Mouse (Mus musculus) limb, embryonic 14.5 days (tissue): ENCODE results near the gene Vmn2r112. TPM values are rescaled to one million over a fixed set of nuclear protein-coding genes. Genes with fewer than 3 reads are reported as not detected.
"Not testable (repeated sequence)": the region's sequence is repeated elsewhere in the genome, so short reads cannot be mapped to it uniquely, and the experiment has no call there.

Experiments used
- ATAC-seq: fragments of 200-750 bp; cut with Nextera tagmentation; 2 replicates; pipeline ENCODE4 v1.8.0; 2017; ENCODE audit warnings: low read depth, moderate number of reproducible peaks, moderate TSS enrichment; ENCODE audit not compliant: low FRiP score
- DNase-seq: peaks from one replicate; pipeline ENCODE4 v3.0.0-alpha.2; 2015; ENCODE audit warnings: low spot score
- H3K27ac ChIP-seq: fragments of 300-500 bp; sonication (generic); replicated peaks from 2 replicates; pipeline ENCODE4 v1.5.1; 2014; ENCODE audit warnings: low read depth, mild to moderate bottlenecking, low read length, moderate library complexity, mixed read lengths
- H3K27me3 ChIP-seq: fragments of 300-500 bp; sonication (generic); 2 replicates; pipeline ENCODE4 v1.6.1; 2014; ENCODE audit warnings: low read length, mixed read lengths; ENCODE audit not compliant: control insufficient read depth, insufficient read depth
- H3K36me3 ChIP-seq: fragments of 300-500 bp; sonication (generic); 2 replicates; pipeline ENCODE4 v1.6.1; 2014; ENCODE audit warnings: mild to moderate bottlenecking, low read length, moderate library complexity, mixed read lengths; ENCODE audit not compliant: control insufficient read depth, insufficient read depth
- H3K4me1 ChIP-seq: fragments of 300-500 bp; sonication (generic); 2 replicates; pipeline ENCODE4 v1.6.1; 2014; ENCODE audit warnings: antibody characterized with exemption, low read length, mixed read lengths; ENCODE audit not compliant: control insufficient read depth, insufficient read depth
- H3K4me2 ChIP-seq: fragments of 300-500 bp; sonication (generic); replicated peaks from 2 replicates; pipeline ENCODE4 v1.6.1; 2014; ENCODE audit warnings: low read depth, mild to moderate bottlenecking, low read length, moderate library complexity; ENCODE audit not compliant: severe bottlenecking
- H3K4me3 ChIP-seq: fragments of 300-500 bp; sonication (generic); replicated peaks from 2 replicates; pipeline ENCODE4 v1.5.1; 2014; ENCODE audit warnings: low read length
- H3K9ac ChIP-seq: fragments of 300-500 bp; sonication (generic); 2 replicates; pipeline ENCODE4 v1.6.1; 2014; ENCODE audit warnings: mild to moderate bottlenecking, low read depth, low read length, moderate library complexity; ENCODE audit not compliant: severe bottlenecking
- H3K9me3 ChIP-seq: fragments of 300-500 bp; sonication (generic); 2 replicates; pipeline ENCODE4 v1.6.1; 2016; ENCODE audit warnings: low read length; ENCODE audit not compliant: control insufficient read depth
- POLR2A ChIP-seq: fragments of 200-500 bp; IDR thresholded peaks from 2 replicates; pipeline ENCODE4 v1.8.0; 2012; ENCODE audit warnings: inconsistent platforms, mild to moderate bottlenecking, moderate library complexity, borderline replicate concordance; ENCODE audit not compliant: insufficient read depth, insufficient read length; ENCODE audit errors: extremely low read depth
- WGBS: fragments of 180-500 bp; shearing (Covaris S2); extraction: QIAGEN DNeasy Blood & Tissue Kit; methylation state at CpG from one replicate; pipeline ENCODE4 v1.1.7; 2014; 5-methylcytosine and 5-hydroxymethylcytosine counted together
- polyA plus RNA-seq, 2 experiments: library from polyadenylated mRNA; depleted of rRNA in 1 of 2; stranded (reverse) in 1 of 2; unstranded in 1 of 2; fragments of >200 nt; fragmentation: Nextera tagmentation in 1 of 2; extraction: Ambion mirVana in 1 of 2; gene quantifications; 2 replicates each; pipeline versions ENCODE4 v1.2.1 to v1.2.3; 2012 to 2014

Vmn2r112 gene
- polyA plus RNA-seq (2012; rRNA removed) (not detected in 2 replicates), polyA plus RNA-seq (2014; fragmentation: Nextera tagmentation; extraction: Ambion mirVana) (not detected in 2 replicates)

DNA sequence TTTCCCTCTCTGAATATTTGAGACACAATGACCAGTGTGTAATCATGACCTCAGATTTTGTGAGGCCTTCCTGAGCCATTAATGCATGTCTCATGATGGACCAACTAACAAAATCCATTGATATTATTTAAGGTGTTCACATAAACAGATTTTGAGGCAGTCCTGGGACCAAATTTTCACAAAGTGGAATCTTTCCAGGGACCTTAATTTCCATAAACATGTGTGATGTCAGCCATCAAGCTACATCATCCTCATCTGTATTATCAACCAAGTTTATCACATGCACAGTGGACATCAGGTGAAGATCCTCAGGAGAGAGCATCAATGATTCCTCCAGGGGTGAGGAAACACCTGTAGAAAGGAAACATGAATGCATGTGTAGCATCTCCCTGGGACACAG, at the start of gene Vmn2r112:
TSS of gene Vmn2r112 (plus strand) at position 301 of the 400 bp plus-strand sequence.
- H3K9ac ChIP-seq, H3K4me1 ChIP-seq, H3K27ac ChIP-seq, ATAC-seq, H3K4me3 ChIP-seq, H3K36me3 ChIP-seq, H3K9me3 ChIP-seq, H3K27me3 ChIP-seq, H3K4me2 ChIP-seq, DNase-seq: not testable (repeated sequence)

DNA sequence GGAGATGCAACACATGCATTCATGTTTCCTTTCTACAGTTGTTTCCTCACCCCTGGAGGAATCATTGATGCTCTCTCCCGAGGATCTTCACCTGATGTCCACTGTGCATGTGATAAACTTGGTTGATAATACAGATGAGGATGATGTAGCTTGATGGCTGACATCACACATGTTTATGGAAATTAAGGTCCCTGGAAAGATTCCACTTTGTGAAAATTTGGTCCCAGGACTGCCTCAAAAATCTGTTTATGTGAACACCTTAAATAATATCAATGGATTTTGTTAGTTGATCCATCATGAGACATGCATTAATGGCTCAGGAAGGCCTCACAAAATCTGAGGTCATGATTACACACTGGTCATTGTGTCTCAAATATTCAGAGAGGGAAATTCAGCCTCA, 27.4 kb upstream of the Vmn2r112 start, which contains the start of gene Vmn2r111:
TSS of gene Vmn2r111 (minus strand) at position 101 of the 400 bp plus-strand sequence.
- WGBS: 77% methylated on average over 1 of the region's 1 CpGs
- not testable (repeated sequence) for H3K36me3 ChIP-seq

DNA sequence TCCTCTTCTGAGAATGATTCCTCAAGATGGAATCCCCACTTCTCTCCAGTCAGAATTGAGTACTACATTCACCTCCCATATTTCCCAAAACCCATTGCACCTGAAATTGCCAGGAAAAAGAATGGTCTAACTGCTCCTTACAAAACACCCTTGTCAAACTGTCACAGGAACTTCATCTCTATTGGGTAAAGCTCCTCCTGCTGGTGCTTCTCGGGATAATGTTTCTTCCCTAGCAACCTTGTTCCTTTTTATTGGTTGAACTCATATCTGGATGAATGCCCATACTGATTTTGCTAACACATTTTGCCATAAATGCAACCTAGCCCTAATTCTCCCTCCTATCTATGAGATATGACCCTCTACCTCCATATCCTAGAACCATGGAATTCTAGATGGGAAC, 29.9 kb downstream of the Vmn2r112 start:
- Histone ChIP-seq H3K36me3 (no peaks in the 10 kb centered on the region), H3K4me3 (no peak overlapping the region), H3K4me1 (no peaks in the 10 kb centered on the region), H3K27me3 (no peaks in the 10 kb centered on the region), H3K9me3 (no peaks in the 10 kb centered on the region), H3K9ac (no peak overlapping the region), H3K4me2 (no peak overlapping the region), H3K27ac (no peak overlapping the region)
- 66% methylated on average over 1 of the region's 1 CpGs for WGBS
- no peak for TF ChIP-seq POLR2A
- ATAC-seq (no peak), DNase-seq (no peak)

More for the DNA sequence above, 27.4 kb upstream of the Vmn2r112 start, which contains the start of gene Vmn2r111:
- DNase-seq, H3K9ac ChIP-seq, H3K9me3 ChIP-seq, H3K4me1 ChIP-seq, H3K27ac ChIP-seq, H3K4me2 ChIP-seq, H3K27me3 ChIP-seq, ATAC-seq, H3K4me3 ChIP-seq: not testable (repeated sequence)

Other genes with a start within 250 kb of the Vmn2r112 start
- 6.5 and 9.6 TPM in 2 replicates for gene Zfp944, start 239.6 kb upstream of the Vmn2r112 start, polyA plus RNA-seq (2012; rRNA removed)
- gene Zfp944, start 239.6 kb upstream of the Vmn2r112 start, polyA plus RNA-seq (2014; fragmentation: Nextera tagmentation; extraction: Ambion mirVana): 13.8 and 16.7 TPM in 2 replicates
- gene Zfp758, start 239.5 kb upstream of the Vmn2r112 start, polyA plus RNA-seq (2012; rRNA removed): 2.4 and 4.2 TPM in 2 replicates
- 9.5 and 10.0 TPM in 2 replicates for gene Zfp758, start 239.5 kb upstream of the Vmn2r112 start, polyA plus RNA-seq (2014; fragmentation: Nextera tagmentation; extraction: Ambion mirVana)
- gene Zfp946, start 176.7 kb upstream of the Vmn2r112 start, polyA plus RNA-seq (2012; rRNA removed): 8.9 and 11.6 TPM in 2 replicates
- gene Zfp946, start 176.7 kb upstream of the Vmn2r112 start, polyA plus RNA-seq (2014; fragmentation: Nextera tagmentation; extraction: Ambion mirVana): 13.6 and 16.4 TPM in 2 replicates
- not detected in 2 replicates for gene Vmn2r111, start 27.5 kb upstream of the Vmn2r112 start, polyA plus RNA-seq (2012; rRNA removed)
- gene Vmn2r111, start 27.5 kb upstream of the Vmn2r112 start, polyA plus RNA-seq (2014; fragmentation: Nextera tagmentation; extraction: Ambion mirVana): not detected in 2 replicates